In genomic region chr16:73007434-73007833, GRCm38 (mm10) we compare ENCODE assay signal across 22 mouse cellular contexts.
A peak's percentile ranks its signal among the peaks of the same experiment; 100 is the strongest.
DNase-seq lines count a peak whose midpoint lies in the region; ATAC-seq and TF ChIP-seq lines count a peak whose summit lies in the region.
"Had no signal": no experiment of that assay in that cellular context is flagged by ENCODE, and none has a peak within 500 bp of the region (broad histone marks: within the 10 kb centered on the region; RNA-seq: fewer than 3 reads in every experiment).

No protein-coding gene starts in this region.

- H3K27ac ChIP-seq in ES-E14 (ENCODE audit: insufficient read depth, low read depth, low read length, poor library complexity, severe bottlenecking) = no peak overlapping the region
- H3K27ac ChIP-seq in embryonic facial prominence, embryonic 11.5 days (replicated peaks; ENCODE audit: low read depth, low read length) = no peak overlapping the region
- H3K27ac ChIP-seq in limb, embryonic 14.5 days (replicated peaks; ENCODE audit: low read depth, low read length) = 0 out of 2 replicates have a peak overlapping the region, but pooled peaks have one; percentile 26
- H3K27ac ChIP-seq in midbrain, embryonic 14.5 days (replicated peaks; ENCODE audit: low read depth, low read length) = no peak overlapping the region
- no peak overlapping the region for H3K27ac ChIP-seq in layer of hippocampus, adult 2 months
- H3K27ac ChIP-seq: liver, embryonic 14.5 days; midbrain, embryonic 10.5 days; neural tube, embryonic 12.5 days; stomach, embryonic 15.5 days had no signal

- no peaks in the 10 kb centered on the region for H3K27me3 ChIP-seq in embryonic facial prominence, embryonic 11.5 days (ENCODE audit: control insufficient read depth, insufficient read depth, low read length)
- no peaks in the 10 kb centered on the region for H3K27me3 ChIP-seq in limb, embryonic 14.5 days (ENCODE audit: control insufficient read depth, insufficient read depth, low read length)
- no peaks in the 10 kb centered on the region for H3K27me3 ChIP-seq in midbrain, embryonic 14.5 days (ENCODE audit: control insufficient read depth, insufficient read depth, low read length)
- H3K27me3 ChIP-seq: neural tube, embryonic 12.5 days; stomach, embryonic 15.5 days had no signal

- 36% methylated on average over 8 of the region's 8 CpGs for WGBS in embryonic facial prominence, embryonic 11.5 days
- 13% methylated on average over 8 of the region's 8 CpGs for WGBS in limb, embryonic 14.5 days
- WGBS in midbrain, embryonic 14.5 days = 62% methylated on average over 8 of the region's 8 CpGs

- no peak overlapping the region for H3K4me2 ChIP-seq in embryonic facial prominence, embryonic 11.5 days (ENCODE audit: low read depth, low read length)
- no peak overlapping the region; the same call in 1 of the 2 replicates for H3K4me2 ChIP-seq in limb, embryonic 14.5 days (replicated peaks; ENCODE audit: low read depth, low read length, severe bottlenecking)
- no peak overlapping the region for H3K4me2 ChIP-seq in midbrain, embryonic 14.5 days (ENCODE audit: low read length)
- H3K4me2 ChIP-seq: heart, embryonic 11.5 days; neural tube, embryonic 12.5 days; stomach, embryonic 15.5 days had no signal

- H3K4me1 ChIP-seq in ES-E14 (ENCODE audit: control insufficient read depth in 2 of 2, insufficient read depth in 2 of 2, low read length in 2 of 2, poor library complexity in 1 of 2) = peaks cover 6 to 7% of the 10 kb centered on the region in 2 experiments; a peak in 3 of 4 replicates
- no peaks in the 10 kb centered on the region for H3K4me1 ChIP-seq in embryonic facial prominence, embryonic 11.5 days (ENCODE audit: control insufficient read depth, insufficient read depth, low read length)
- H3K4me1 ChIP-seq in limb, embryonic 14.5 days (ENCODE audit: control insufficient read depth, insufficient read depth, low read length) = peaks cover 5% of the 10 kb centered on the region; the same call in 1 of the 2 replicates
- H3K4me1 ChIP-seq in midbrain, embryonic 14.5 days (ENCODE audit: control insufficient read depth, insufficient read depth, low read length) = no peaks in the 10 kb centered on the region
- H3K4me1 ChIP-seq: neural tube, embryonic 12.5 days; stomach, embryonic 15.5 days had no signal

- no peak for TF ChIP-seq POLR2A in limb, embryonic 14.5 days (IDR thresholded peaks at IDR 0.05; ENCODE audit: borderline replicate concordance, extremely low read depth, insufficient read depth, insufficient read length)

- no peak for TF ChIP-seq CTCF in layer of hippocampus, adult 2 months (conservative IDR thresholded peaks at IDR 0.05)

- no peaks in the 10 kb centered on the region for H3K36me3 ChIP-seq in ES-E14 (ENCODE audit: control insufficient read depth, insufficient read depth, low read length, poor library complexity, severe bottlenecking)
- H3K36me3 ChIP-seq in embryonic facial prominence, embryonic 11.5 days (replicated peaks; ENCODE audit: control insufficient read depth, insufficient read depth, low read depth, low read length) = no peaks in the 10 kb centered on the region
- peaks cover 29% of the 10 kb centered on the region for H3K36me3 ChIP-seq in limb, embryonic 14.5 days (ENCODE audit: control insufficient read depth, insufficient read depth, low read length)
- peaks cover 20% of the 10 kb centered on the region for H3K36me3 ChIP-seq in midbrain, embryonic 14.5 days (ENCODE audit: control insufficient read depth, insufficient read depth, low read length)
- H3K36me3 ChIP-seq: G1E; stomach, embryonic 15.5 days had no signal

- H3K9ac ChIP-seq in ES-E14 (ENCODE audit: insufficient read depth, low read depth, low read length, poor library complexity, severe bottlenecking) = peak overlapping the region; percentile 2; the same call in 1 of the 2 replicates
- H3K9ac ChIP-seq in embryonic facial prominence, embryonic 11.5 days (replicated peaks; ENCODE audit: low read length) = no peak overlapping the region
- no peak overlapping the region for H3K9ac ChIP-seq in limb, embryonic 14.5 days (ENCODE audit: low read depth, low read length, severe bottlenecking)
- no peak overlapping the region for H3K9ac ChIP-seq in midbrain, embryonic 14.5 days (replicated peaks; ENCODE audit: low read length)
- H3K9ac ChIP-seq: liver, embryonic 14.5 days; neural tube, embryonic 12.5 days; stomach, embryonic 15.5 days had no signal

- in situ Hi-C loops in ES-E14 (cut with MboI; ENCODE audit: low sequenced_read_pairs in 2 of 2, unreplicated experiment in 2 of 2) = no loop called here

- ATAC-seq in embryonic facial prominence, embryonic 11.5 days (replicated peaks; ENCODE audit: insufficient number of reproducible peaks, low FRiP score, low TSS enrichment, low read depth) = no peak
- peak; percentile 73 for ATAC-seq in limb, embryonic 14.5 days (ENCODE audit: low FRiP score, low read depth)
- ATAC-seq in monocyte, adult 5-6 weeks (replicated peaks; ENCODE audit: insufficient number of reproducible peaks, low FRiP score, low TSS enrichment, poor library complexity, severe bottlenecking) = no peak
- no peak for ATAC-seq in midbrain, embryonic 14.5 days (ENCODE audit: low FRiP score, low TSS enrichment)
- ATAC-seq: intestine, postnatal 0 days had no signal

- peak; percentile 65 for DNase-seq in heart, adult 11 months
- no peak for DNase-seq in heart, postnatal 25 days (ENCODE audit: low spot score)
- no peak for DNase-seq in ES-E14 (ENCODE audit: low read depth, low spot score)
- peak; percentile 34 for DNase-seq in embryonic facial prominence, embryonic 11.5 days (ENCODE audit: low spot score)
- DNase-seq in limb, embryonic 14.5 days (ENCODE audit: low spot score) = peak; percentile 40
- DNase-seq in midbrain, embryonic 14.5 days = no peak
- DNase-seq in layer of hippocampus, adult 2 months (ENCODE audit: low spot score in 2 of 2) = no peak
- DNase-seq: adrenal gland, adult 8-10 months; cerebellum, adult 8-10 months; gastrocnemius, postnatal 25 days; heart, postnatal 36 days; kidney, postnatal 36 days; lung, postnatal 14 days; spleen, adult 18-20 months had no signal

- no peaks in the 10 kb centered on the region for H3K9me3 ChIP-seq in ES-E14 (ENCODE audit: control insufficient read depth, insufficient read depth, low read depth, low read length)
- H3K9me3 ChIP-seq in embryonic facial prominence, embryonic 11.5 days (replicated peaks; ENCODE audit: control insufficient read depth, low read length) = no peaks in the 10 kb centered on the region
- no peaks in the 10 kb centered on the region for H3K9me3 ChIP-seq in limb, embryonic 14.5 days (ENCODE audit: control insufficient read depth, low read length)
- H3K9me3 ChIP-seq in midbrain, embryonic 14.5 days (ENCODE audit: control insufficient read depth, low read length) = no peaks in the 10 kb centered on the region
- H3K9me3 ChIP-seq: midbrain, embryonic 10.5 days; neural tube, embryonic 12.5 days; stomach, embryonic 15.5 days had no signal

- intact Hi-C loops in heart, postnatal 25 days (cut with DNase I) = no loop called here

- H3K4me3 ChIP-seq in ES-E14 (ENCODE audit: insufficient read depth in 1 of 2, low read depth in 1 of 2, low read length in 2 of 2, poor library complexity in 1 of 2, severe bottlenecking in 1 of 2) = peak overlapping the region in 1 of 2 experiments; percentile 9; a peak in 1 of 4 replicates
- H3K4me3 ChIP-seq in embryonic facial prominence, embryonic 11.5 days (ENCODE audit: low read depth, low read length) = no peak overlapping the region
- no peak overlapping the region for H3K4me3 ChIP-seq in limb, embryonic 14.5 days (replicated peaks; ENCODE audit: low read length)
- no peak overlapping the region for H3K4me3 ChIP-seq in midbrain, embryonic 14.5 days (replicated peaks; ENCODE audit: low read depth, low read length)
- H3K4me3 ChIP-seq in layer of hippocampus, adult 2 months = no peak overlapping the region
- H3K4me3 ChIP-seq: midbrain, embryonic 10.5 days; neural tube, embryonic 12.5 days; stomach, embryonic 15.5 days had no signal

TF ChIP-seq in ES-E14, 5 proteins besides CTCF, POLR2A, EP300 and RAD21:
- TF ChIP-seq HCFC1 (IDR thresholded peaks at IDR 0.05; ENCODE audit: borderline replicate concordance, insufficient read depth, low read length) (no peak), ZC3H11A (IDR thresholded peaks at IDR 0.05; ENCODE audit: borderline replicate concordance, low read depth, low read length) (no peak)

Comparison
In these comparisons a context has a peak if more than half of its experiments do, and no peak if none do; other contexts are left out.
1. DNase-seq: peak in heart, adult 11 months (single experiment), embryonic facial prominence, embryonic 11.5 days (single experiment) and limb, embryonic 14.5 days (single experiment); none in heart, postnatal 25 days (single experiment), ES-E14 (single experiment), midbrain, embryonic 14.5 days (single experiment) and layer of hippocampus, adult 2 months (0 of 2).